Mouse (Mus musculus): ENCODE results near the gene Olfr1217.

DNA sequence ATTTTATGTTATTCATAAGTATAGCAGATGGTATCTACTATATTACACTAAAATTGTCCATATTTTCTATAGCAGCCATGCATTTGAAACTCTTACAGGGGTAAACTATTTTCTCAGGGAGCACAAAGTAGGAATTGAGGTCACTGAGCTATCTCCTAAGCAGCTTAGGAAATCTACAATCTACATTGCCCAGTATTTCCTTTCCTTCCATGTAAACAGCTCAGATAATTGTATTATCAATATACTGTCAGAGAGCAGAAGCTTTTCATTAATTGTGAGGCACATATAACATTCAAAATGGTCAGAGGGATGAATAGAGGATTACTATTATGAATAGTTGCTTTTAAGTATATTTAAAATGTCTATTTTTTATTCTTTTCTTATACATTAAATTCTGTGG lies 49.6 kb upstream of the Olfr1217 start:
- no peak for TF ChIP-seq EP300 (IDR thresholded peaks at IDR 0.05; ENCODE audit: low read depth)
- no peak for TF ChIP-seq CTCF (IDR thresholded peaks at IDR 0.05; ENCODE audit: low read depth)
